Mouse (Mus musculus) stomach, embryonic 16.5 days (tissue): Measurements from ENCODE around the gene Trem3. TPM values are rescaled to one million over a fixed set of nuclear protein-coding genes. Genes with fewer than 3 reads are reported as not detected.

Experiments
- ATAC-seq: fragments of 200-750 bp; cut with Nextera tagmentation; 2 replicates; pipeline ENCODE4 v1.8.0; 2017; ENCODE audit warnings: moderate number of reproducible peaks, moderate TSS enrichment; ENCODE audit not compliant: insufficient read depth, low FRiP score
- H3K27ac ChIP-seq: fragments of 300-500 bp; sonication (generic); 2 replicates; pipeline ENCODE4 v1.5.1; 2014; ENCODE audit warnings: low read length
- H3K27me3 ChIP-seq: fragments of 300-500 bp; sonication (generic); 2 replicates; pipeline ENCODE4 v1.6.1; 2014; ENCODE audit warnings: low read length, control low read depth, mixed read lengths; ENCODE audit not compliant: control insufficient read depth, insufficient read depth
- H3K36me3 ChIP-seq: fragments of 300-500 bp; sonication (generic); 2 replicates; pipeline ENCODE4 v1.6.1; 2014; ENCODE audit warnings: low read length; ENCODE audit not compliant: control insufficient read depth, insufficient read depth
- H3K4me1 ChIP-seq: fragments of 300-500 bp; sonication (generic); 2 replicates; pipeline ENCODE4 v1.6.1; 2014; ENCODE audit warnings: low read length, control low read depth, mixed read lengths; ENCODE audit not compliant: control insufficient read depth, insufficient read depth
- H3K4me2 ChIP-seq: fragments of 300-500 bp; sonication (generic); 2 replicates; pipeline ENCODE4 v1.6.1; 2014; ENCODE audit warnings: low read depth, low read length, mixed read lengths
- H3K4me3 ChIP-seq: fragments of 300-500 bp; sonication (generic); replicated peaks from 2 replicates; pipeline ENCODE4 v1.5.1; 2014; ENCODE audit warnings: mild to moderate bottlenecking, low read length
- H3K9ac ChIP-seq: fragments of 300-500 bp; sonication (generic); 2 replicates; pipeline ENCODE4 v1.6.1; 2014; ENCODE audit warnings: low read length
- H3K9me3 ChIP-seq: fragments of 300-500 bp; sonication (generic); replicated peaks from 2 replicates; pipeline ENCODE4 v1.6.1; 2016; ENCODE audit warnings: low read length, control low read depth; ENCODE audit not compliant: control insufficient read depth
- WGBS: fragments of 180-500 bp; shearing (Covaris S2); extraction: QIAGEN DNeasy Blood & Tissue Kit; methylation state at CpG from one replicate; pipeline ENCODE4 v1.1.7; 2014; 5-methylcytosine and 5-hydroxymethylcytosine counted together
- polyA plus RNA-seq: library from polyadenylated mRNA; unstranded; fragments of >200 nt; fragmentation: Nextera tagmentation; extraction: Ambion mirVana; gene quantifications from 2 replicates; pipeline ENCODE4 v1.2.1, GENCODE M21; 2015

Gene Trem3
- polyA plus RNA-seq, 1 experiment from 2014 or later, result 1.1 TPM

DNA sequence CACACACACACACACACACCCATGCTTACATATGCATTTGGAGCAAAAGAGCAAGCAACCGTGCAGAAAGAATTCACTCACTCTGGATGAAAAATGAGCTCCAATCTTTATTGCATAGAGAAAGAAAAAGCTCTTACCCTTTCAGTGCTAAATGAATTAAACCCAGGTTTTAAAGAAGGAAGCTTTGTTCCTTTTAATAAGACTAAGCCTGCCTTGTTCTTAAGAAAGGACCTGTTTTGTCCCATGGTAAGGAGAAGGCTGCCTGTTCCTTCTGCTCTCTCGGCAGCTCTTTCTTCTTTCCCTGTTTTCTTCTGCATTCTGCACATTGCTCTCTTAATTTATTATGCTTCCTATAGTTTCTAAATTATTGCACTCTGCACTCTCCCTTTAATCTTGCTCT, 18.6 kb downstream of the Trem3 start:
- Histone ChIP-seq H3K9me3 (no peaks in the 10 kb centered on the region), H3K27ac (no peak overlapping the region)
- 9% methylated on average over 2 of the region's 2 CpGs for WGBS

DNA sequence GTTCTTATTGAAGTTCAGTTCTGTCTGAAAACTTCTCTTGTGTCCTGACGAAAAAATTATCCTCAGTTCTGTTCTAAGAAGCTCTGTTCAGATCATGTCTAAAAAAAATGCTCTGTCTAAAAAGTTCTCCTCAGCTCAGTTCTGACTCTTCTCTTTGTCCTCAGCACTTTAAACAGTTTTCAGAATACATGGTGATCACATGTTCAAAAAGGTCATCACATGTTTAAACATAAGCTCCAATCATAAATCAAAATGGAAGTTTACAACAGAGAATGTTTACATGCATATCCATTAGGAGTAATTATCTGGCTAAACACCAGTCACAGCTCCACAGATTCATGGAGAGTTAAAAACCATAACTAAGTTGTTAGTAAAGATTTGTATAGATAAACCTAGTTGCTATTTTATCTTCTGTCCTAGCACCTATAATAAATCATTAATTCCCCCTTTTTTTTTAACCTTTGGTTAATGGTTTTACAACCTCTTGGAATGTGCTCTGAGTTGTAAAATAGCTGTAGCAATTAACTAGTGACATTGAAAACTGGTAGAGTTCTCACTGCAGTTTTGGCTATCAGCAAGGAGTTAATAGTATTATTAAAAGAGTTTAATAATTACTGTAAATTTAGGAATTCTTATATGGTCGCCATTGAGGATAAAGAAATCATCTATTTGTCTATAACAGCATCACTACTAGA, 19.2 kb downstream of the Trem3 start:
- Histone ChIP-seq H3K4me3 (no peak overlapping the region), H3K36me3 (no peaks in the 10 kb centered on the region), H3K9ac (no peak overlapping the region), H3K4me1 (no peaks in the 10 kb centered on the region), H3K4me2 (no peak overlapping the region), H3K9me3 (no peaks in the 10 kb centered on the region), H3K27ac (no peak overlapping the region), H3K27me3 (no peaks in the 10 kb centered on the region)
- no peak for ATAC-seq
- WGBS, result 27% methylated on average over 2 of the region's 2 CpGs

More for the DNA sequence above, 18.6 kb downstream of the Trem3 start:
- H3K36me3 ChIP-seq, result no peaks in the 10 kb centered on the region
- ATAC-seq, result no peak
- no peaks in the 10 kb centered on the region for H3K27me3 ChIP-seq
- no peak overlapping the region for H3K9ac ChIP-seq
- no peaks in the 10 kb centered on the region for H3K4me1 ChIP-seq
- H3K4me3 ChIP-seq, result no peak overlapping the region
- H3K4me2 ChIP-seq, result no peak overlapping the region

DNA sequence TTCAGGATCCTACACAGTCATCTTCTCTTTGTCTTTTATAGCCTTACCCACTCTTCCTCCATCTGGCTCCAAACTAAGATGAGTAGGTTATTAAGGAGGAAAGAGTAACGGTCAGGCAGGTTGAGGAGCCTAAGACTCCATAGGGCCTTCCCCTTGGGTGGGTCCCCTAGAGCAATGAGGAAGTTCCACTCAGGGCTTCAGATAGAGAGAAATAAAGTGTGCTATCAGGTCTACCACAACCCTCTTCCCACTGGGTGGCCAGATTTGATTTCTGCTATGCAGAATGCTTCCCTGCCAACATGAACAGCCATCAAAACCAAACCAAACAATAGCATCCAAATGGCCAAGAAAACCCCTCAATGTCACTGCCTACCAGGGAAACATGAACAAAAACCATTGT, 20.0 kb downstream of the Trem3 start:
- Histone ChIP-seq H3K9ac (no peak overlapping the region), H3K4me2 (no peak overlapping the region), H3K27ac (no peak overlapping the region), H3K9me3 (no peaks in the 10 kb centered on the region), H3K27me3 (no peaks in the 10 kb centered on the region), H3K36me3 (no peaks in the 10 kb centered on the region), H3K4me1 (no peaks in the 10 kb centered on the region), H3K4me3 (no peak overlapping the region)
- no peak for ATAC-seq
- 82% methylated on average over 1 of the region's 1 CpGs for WGBS

DNA sequence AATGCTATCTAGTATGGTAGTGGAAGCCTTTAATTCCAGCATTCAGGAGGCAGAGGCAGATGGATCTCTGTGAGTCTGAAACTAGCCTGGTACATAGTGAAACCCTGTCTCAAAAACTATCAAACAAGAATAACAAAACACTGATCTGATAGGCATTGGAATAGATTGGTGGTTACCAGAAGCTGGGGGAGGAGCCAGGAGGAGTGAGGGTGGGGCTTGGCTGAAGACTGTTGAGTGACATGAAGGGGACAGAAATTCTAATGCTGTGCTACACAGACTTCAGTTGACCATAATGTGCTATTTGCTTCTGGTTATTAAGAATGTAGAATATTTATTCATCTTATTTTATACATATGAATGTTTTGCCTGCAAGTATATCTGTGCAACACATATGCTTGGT, 20.7 kb downstream of the Trem3 start:
- no peaks in the 10 kb centered on the region for H3K36me3 ChIP-seq
- no peak overlapping the region for H3K4me2 ChIP-seq
- ATAC-seq, result no peak
- H3K27me3 ChIP-seq, result no peaks in the 10 kb centered on the region
- no peaks in the 10 kb centered on the region for H3K9me3 ChIP-seq
- H3K4me3 ChIP-seq, result no peak overlapping the region
- no peaks in the 10 kb centered on the region for H3K4me1 ChIP-seq
- no peak overlapping the region for H3K27ac ChIP-seq
- no peak overlapping the region for H3K9ac ChIP-seq

DNA sequence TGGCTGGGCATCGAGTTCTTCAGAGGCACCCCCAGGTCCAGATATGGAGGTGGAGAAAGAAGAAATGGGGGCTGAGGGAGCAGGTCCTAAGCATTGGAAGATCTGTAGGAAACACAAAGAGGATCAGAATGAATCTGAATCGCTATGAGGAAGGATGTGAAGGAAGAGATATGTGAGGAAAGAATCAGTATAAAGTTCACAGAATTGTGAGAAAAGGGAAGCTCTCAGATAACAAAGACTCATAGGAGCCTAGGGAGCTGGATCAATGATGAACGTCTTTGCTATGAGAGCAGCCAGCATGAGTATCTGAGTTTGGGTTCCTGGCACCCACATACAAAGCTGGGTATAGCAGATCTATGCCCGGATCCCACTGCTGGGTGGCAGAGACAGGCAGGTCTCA, 22.3 kb downstream of the Trem3 start:
- no peak overlapping the region for H3K27ac ChIP-seq
- no peaks in the 10 kb centered on the region for H3K9me3 ChIP-seq
- H3K4me2 ChIP-seq, result no peak overlapping the region
- no peak overlapping the region for H3K4me3 ChIP-seq
- no peak for ATAC-seq
- H3K36me3 ChIP-seq, result no peaks in the 10 kb centered on the region
- no peaks in the 10 kb centered on the region for H3K4me1 ChIP-seq
- H3K27me3 ChIP-seq, result no peaks in the 10 kb centered on the region
- 69% methylated on average over 4 of the region's 4 CpGs for WGBS
- H3K9ac ChIP-seq, result no peak overlapping the region

DNA sequence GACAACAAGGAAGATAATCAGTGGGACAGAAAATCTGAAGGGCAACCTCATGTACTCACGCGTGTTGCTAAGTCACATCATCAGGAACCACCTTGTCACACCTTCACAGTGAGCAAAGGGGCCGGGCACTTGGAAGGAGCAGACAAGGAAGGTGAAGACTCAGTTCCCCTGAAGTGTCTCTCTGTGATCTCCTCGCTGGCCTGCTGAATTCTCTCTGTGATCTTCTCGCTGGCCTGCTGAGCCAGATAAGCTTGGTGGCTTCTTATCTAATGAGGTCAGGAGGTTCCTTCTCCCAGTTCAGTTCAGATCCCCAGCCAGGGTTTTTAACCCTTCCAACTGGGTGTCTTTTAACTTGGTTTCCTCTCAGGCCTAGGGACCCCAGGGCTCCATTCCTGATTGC, 24.6 kb downstream of the Trem3 start:
- Histone ChIP-seq H3K4me2 (no peak overlapping the region), H3K27me3 (no peaks in the 10 kb centered on the region), H3K9me3 (no peaks in the 10 kb centered on the region), H3K27ac (no peak overlapping the region), H3K4me3 (no peak overlapping the region), H3K4me1 (no peaks in the 10 kb centered on the region), H3K36me3 (no peaks in the 10 kb centered on the region), H3K9ac (no peak overlapping the region)
- WGBS, result 71% methylated on average over 5 of the region's 5 CpGs
- ATAC-seq, result no peak; the same call in 1 of the 2 replicates

DNA sequence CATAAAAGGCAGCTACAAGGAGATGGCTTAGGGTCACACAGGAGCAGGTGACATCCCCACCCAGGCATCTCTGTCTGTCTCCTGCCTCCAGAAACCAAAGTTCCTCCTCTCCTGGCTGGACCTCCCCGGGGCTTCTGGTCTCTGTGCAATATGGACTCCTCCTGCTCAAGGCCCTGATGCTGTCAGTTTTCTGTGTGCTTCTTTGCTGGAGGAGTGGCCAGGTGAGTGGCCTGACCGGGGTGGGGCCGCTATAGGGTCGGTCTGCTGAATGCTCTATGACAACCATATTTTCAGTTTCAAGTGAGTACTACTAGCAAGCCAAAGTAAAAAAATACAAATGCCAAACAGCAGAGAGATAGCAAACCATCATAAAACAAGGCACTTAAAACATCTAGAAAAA, 25.0 kb downstream of the Trem3 start:
- Histone ChIP-seq H3K4me1 (no peaks in the 10 kb centered on the region), H3K9ac (no peak overlapping the region), H3K36me3 (no peaks in the 10 kb centered on the region), H3K27ac (no peak overlapping the region), H3K27me3 (no peaks in the 10 kb centered on the region), H3K4me2 (no peak overlapping the region), H3K9me3 (no peaks in the 10 kb centered on the region), H3K4me3 (no peak overlapping the region)
- ATAC-seq, result no peak
- WGBS, result 76% methylated on average over 4 of the region's 4 CpGs

DNA sequence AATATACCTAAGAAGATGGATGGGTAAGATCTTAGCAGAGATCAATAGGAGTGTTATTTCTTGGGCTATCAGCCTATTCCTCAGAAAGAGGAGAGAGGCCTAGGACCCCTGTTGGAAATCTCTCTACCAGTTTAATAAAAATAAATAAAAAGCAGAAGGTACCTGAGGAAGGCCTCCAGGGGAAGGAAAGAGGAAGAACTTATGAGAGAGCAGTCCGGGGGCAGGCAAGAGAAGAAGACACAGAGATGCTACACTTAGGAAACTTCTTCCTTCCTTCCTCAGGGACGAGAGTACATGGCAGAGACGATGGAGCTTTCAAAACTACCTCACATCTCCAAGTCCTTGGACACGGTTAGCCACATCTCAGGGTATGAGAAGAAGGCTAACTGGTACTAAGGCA, 26.5 kb downstream of the Trem3 start:
- Histone ChIP-seq H3K9ac (no peak overlapping the region), H3K27ac (no peak overlapping the region), H3K27me3 (no peaks in the 10 kb centered on the region), H3K4me3 (no peak overlapping the region), H3K9me3 (no peaks in the 10 kb centered on the region), H3K36me3 (no peaks in the 10 kb centered on the region), H3K4me2 (no peak overlapping the region), H3K4me1 (no peaks in the 10 kb centered on the region)
- no peak for ATAC-seq
- 86% methylated on average over 4 of the region's 4 CpGs for WGBS

DNA sequence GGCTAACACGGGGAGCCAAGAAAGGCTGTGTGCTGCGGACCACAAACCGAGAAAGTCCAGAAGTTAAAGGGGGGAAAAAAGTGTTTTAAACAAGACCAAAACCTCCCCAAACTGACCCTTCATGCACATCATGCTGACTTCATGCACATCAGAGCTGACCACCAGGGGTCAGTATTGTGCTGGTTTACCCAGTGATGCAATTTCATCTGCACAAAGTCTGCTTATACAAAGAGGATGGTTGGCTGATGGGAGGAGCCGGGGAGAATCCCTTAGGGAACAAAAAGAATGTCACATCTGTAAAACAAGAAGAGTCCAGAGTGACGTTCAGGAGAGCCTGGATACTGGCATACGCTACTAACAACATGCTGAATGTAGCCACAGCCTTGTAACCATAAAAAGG, 27.3 kb downstream of the Trem3 start:
- Histone ChIP-seq H3K36me3 (no peaks in the 10 kb centered on the region), H3K9me3 (no peaks in the 10 kb centered on the region), H3K27me3 (no peaks in the 10 kb centered on the region), H3K9ac (no peak overlapping the region), H3K4me1 (no peaks in the 10 kb centered on the region), H3K4me2 (no peak overlapping the region), H3K4me3 (no peak overlapping the region), H3K27ac (no peak overlapping the region)
- 36% methylated on average over 6 of the region's 6 CpGs for WGBS
- no peak for ATAC-seq

DNA sequence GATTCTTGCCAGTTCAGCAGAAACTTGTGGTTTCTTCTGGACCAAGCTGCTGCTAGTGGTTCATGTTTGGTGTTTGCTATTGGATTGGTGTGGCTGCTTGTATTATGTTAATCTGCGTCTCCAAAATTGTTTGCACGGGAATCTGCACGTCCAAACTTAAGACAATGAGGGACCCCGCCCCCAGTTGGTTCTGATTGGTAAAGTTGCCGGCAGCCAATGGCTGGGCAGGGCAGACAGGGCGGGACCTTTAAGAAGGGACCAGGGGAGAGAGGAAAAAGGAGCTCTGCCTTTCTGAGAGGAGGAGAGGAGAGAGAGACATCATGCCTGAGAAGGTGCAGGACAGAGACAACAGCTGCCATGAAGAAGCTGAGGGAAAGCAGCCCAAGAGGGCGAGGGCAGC, 28.2 kb downstream of the Trem3 start:
- H3K27ac ChIP-seq, result no peak overlapping the region
- ATAC-seq, result no peak
- no peaks in the 10 kb centered on the region for H3K36me3 ChIP-seq
- WGBS, result 53% methylated on average over 7 of the region's 7 CpGs
- no peaks in the 10 kb centered on the region for H3K27me3 ChIP-seq
- no peak overlapping the region for H3K4me2 ChIP-seq
- H3K9ac ChIP-seq, result no peak overlapping the region
- H3K4me1 ChIP-seq, result no peaks in the 10 kb centered on the region
- H3K9me3 ChIP-seq, result no peaks in the 10 kb centered on the region
- no peak overlapping the region for H3K4me3 ChIP-seq
